Mouse (Mus musculus) megakaryocyte, adult 5-6 weeks (primary cell): ENCODE data around the gene Fth1. TPM values are rescaled to one million over a fixed set of nuclear protein-coding genes. Genes with fewer than 3 reads are reported as not detected.
A peak's percentile ranks its signal among the peaks of the same experiment; 100 is the strongest.

Experiments used
- ATAC-seq: 2 replicates; pipeline ENCODE4 v1.8.0; 2016; ENCODE audit warnings: mild to moderate bottlenecking, inconsistent platforms; ENCODE audit not compliant: poor library complexity, severe bottlenecking
- total RNA-seq, 2 experiments: library from RNA; stranded (forward) in 1 of 2; stranded (reverse) in 1 of 2; fragments of 153-499, 151-499 nt in 1 of 2; fragments of 221-1000, 200-1000 nt in 1 of 2; gene quantifications; 2 replicates each; pipeline versions ENCODE4 v1.2.3 to v1.2.4; 2015 to 2017

Fth1 gene
- total RNA-seq, 2 experiments from 2014 or later: 513 to 1,271 TPM

- peak; percentile 41 for ATAC-seq
Measured at GRCm38 (mm10) chr19:9989171-9989883, 8.9 kb downstream of the Fth1 start.

DNA sequence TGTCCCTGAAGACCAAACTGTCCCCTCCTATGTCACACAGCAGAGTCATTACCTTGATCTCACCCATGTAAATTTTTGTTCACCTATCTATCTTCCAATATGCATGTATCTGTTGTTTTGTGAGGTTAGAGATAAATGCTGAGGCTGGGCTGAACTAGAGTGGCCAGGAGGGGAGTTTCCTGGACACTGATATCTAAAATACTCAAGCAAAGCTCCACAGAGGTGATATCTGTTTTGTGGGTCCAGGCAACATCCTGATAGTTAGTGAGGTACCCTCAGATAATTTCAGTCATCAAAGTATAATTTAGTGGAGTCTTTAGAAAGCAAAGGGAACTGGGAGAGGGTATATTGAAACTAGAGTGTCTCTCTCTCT is 9.5 kb downstream of the Fth1 start:
- ATAC-seq: no peak

- peak; percentile 78 for ATAC-seq
Measured at GRCm38 (mm10) chr19:9991304-9991703, 10.9 kb downstream of the Fth1 start.

DNA sequence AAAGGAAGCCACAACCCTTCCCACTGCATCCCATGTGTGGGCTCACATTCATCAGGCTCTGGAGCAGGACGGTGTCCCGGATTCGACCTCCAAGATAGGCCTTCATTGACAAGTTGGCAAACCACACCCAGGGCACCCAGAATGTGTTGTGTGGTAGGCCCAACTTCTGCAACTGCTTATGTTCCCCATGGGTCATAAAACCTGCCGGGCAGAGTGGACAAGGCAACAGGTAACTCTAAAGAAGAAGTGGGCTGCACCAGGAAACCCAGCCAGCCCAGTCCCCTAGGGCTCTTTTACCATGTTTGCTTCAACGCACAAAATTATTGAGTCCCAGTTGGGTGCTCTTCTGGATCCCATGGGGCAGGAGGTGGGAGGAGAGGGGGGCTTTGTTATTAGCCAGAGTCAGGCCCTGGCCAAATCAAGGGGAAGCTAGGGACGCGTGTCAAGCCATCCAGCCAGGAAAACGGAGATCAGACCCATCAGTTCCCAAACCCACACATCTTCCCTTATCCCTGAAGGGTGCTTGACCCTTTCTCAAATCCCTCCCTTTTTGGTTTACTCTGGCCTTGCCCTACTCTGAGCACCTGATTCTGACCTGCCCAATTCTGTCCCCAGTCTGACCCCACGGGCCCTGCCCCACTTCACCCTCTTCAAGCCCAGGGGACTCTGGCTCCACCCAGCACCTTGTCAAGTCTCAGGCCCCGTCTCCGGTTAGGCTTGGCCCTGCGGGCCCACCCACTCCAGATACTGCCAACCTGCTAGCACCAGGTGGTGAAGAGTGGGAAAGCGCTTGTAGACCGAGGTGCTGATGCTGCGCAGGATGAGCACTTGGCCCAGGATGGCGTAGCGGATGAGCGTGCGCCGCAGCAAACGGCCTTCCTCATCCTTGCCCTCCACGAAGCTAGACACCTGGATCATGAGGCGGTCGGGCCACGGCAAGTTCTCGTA is 11.9 kb downstream of the Fth1 start:
- ATAC-seq: no peak

DNA sequence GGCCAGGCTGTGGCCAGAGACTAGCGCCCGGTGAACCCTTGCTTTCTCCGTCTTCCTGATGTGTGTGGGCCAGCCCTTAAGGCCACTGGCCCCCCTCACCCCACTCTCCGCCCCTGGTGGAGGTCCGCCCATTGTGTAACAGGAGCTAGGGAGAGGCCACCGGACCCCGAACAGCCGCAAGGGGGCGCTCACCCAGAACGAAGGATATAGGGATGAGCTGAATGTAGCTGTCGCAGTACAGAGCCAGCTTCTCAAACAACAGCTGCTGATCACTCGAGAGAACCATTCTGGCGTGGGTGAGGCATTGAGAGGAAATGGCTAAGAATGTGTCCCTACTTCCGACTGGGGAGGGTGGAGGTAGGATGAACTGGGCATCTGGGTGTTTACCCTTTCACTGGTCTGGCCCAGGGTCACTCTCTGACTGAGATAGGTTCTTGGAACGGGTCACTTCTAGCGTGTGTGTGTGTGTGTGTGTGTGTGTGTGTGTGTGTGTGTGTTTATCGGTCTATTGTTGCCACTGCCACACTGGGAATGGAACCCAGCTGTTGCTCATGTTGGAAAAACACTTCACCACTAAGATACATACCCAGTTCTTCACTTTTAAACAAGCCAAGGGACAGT is 12.7 kb downstream of the Fth1 start:
- peak; percentile 75 for ATAC-seq

GRCm38 (mm10) chr19:9997204-9998062 is 17.0 kb downstream of the Fth1 start:
- ATAC-seq: no peak

GRCm38 (mm10) chr19:9998063-9998416 is 17.6 kb downstream of the Fth1 start:
- ATAC-seq: no peak

DNA sequence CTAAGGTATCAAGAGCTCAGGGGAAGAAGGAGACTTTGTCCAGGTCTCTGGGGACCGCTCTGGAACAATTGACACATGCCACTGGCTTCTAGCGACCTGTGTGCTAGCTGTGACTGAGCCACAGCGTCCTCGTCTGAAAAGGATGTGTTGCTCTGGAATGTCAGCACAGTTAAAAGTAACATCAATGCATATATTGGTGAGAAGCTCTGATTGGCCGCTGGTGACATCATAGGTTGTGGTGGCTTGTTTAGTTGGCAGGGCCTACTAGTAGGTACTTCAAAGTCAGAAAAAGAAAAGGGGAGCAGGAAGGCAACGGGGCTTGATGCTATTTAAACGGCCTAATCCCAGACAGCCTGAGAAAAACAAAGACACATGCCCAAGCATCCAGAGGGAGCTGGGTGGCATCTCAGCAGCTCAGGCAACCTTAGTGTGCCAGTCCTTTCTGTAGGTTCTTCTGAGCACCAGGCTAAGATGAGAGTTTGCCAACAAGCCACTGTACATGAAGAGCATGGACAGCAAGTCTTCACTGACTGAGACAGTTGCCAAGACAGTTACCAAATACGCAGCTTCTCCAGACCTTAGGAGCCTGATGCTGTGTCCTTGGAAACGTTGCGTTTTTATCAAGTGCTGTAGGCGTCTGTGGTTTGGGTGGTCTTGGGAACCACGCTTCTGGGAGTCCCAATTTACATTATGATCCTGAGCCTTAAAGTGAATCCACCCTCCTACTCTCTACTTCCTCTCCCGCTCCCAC is 18.5 kb downstream of the Fth1 start:
- no peak for ATAC-seq

DNA sequence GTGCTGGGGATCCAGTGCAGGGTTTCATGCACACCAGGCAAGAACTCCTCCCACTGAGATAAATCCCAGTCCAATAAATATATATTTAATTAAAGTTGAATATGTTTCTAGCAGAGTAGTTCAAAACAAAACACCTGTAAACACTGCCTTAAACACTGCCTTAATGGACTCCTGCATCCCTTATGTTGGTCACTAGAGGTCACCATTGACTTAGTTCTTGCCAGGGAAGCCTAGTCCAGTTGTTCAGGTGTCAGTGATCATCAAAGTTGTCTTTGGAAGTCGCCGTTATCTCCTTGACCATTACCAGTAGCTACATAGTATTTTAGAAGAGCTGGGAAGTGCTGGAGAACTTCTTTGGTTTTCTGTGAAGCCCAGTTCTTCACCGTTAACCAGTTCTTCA is 19.9 kb downstream of the Fth1 start:
- ATAC-seq: peak; percentile 66

GRCm38 (mm10) chr19:10001206-10001969 is 21.0 kb downstream of the Fth1 start, which contains the start of the genes Best1 and Rab3il1:
Gene Best1 (minus strand): TSS chr19:10001633.
Gene Rab3il1 (plus strand): TSS chr19:10001669.
- ATAC-seq: no peak

- ATAC-seq: no peak
Measured at GRCm38 (mm10) chr19:10003696-10004095, 23.3 kb downstream of the Fth1 start.

DNA sequence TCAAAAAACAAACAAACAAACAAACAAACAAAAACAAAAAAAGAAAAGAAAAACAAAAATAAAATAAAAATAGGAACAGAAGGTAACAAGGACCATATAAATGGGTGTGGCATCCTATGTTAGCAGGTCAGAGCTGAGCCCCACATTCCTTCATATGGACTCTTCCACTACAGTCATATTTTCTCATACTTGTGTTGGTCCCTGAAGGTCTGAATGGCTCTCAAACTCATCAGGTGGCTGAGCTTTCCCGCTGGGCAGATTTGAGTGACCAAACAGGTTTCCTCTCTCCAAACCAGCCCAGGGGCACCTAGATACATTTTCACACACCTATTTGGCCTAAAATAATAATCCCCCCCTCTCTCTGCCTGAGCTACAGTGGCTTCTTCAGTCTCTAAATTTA is 31.0 kb downstream of the Fth1 start:
- no peak for ATAC-seq

- no peak for ATAC-seq
Measured at GRCm38 (mm10) chr19:10012827-10013278, 32.5 kb downstream of the Fth1 start.

DNA sequence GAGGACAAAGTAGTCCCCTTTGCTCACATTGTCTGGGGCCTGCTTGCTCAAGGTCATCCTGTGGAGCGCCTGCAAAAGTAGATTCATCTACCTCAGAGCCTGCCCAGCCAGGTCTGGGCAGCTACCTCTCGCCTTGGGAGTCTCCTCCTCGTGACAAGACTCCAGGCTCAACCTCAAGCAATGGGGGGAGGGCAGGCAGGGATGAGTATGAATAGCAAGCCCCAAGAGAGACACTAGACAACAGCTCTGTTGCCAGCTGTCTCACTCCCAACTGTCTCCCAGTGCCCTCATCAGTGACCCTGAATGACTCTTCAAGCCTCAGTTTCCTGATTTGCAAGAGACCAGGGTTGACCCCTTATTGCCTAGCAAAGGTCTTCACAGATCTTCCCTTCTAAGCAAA is 33.0 kb downstream of the Fth1 start:
- no peak for ATAC-seq

DNA sequence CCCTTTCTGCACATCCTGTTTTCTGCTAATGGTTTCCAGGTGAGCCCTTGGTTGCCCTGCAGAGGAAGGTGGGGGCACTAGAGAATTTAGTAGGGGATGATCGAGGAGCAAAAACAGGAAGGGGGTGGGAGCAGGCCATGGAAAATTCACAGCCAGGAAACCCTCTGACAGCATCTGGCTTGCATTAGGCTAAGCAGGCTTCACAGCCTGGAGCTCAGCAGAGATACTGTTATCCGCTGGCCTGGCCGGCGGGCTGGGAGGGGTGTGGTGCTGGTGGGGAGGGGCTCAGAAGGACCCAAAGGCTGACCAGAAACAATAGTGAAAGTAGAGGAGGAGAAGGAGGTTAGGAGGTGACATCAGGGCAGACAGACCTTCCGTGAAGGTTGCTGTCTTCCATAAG is 33.5 kb downstream of the Fth1 start:
- no peak for ATAC-seq

GRCm38 (mm10) chr19:10014824-10015223 is 34.4 kb downstream of the Fth1 start:
- ATAC-seq: peak; percentile 12; the same call in 1 of the 2 replicates

- ATAC-seq: no peak
Measured at GRCm38 (mm10) chr19:10015442-10015841, 35.0 kb downstream of the Fth1 start.

DNA sequence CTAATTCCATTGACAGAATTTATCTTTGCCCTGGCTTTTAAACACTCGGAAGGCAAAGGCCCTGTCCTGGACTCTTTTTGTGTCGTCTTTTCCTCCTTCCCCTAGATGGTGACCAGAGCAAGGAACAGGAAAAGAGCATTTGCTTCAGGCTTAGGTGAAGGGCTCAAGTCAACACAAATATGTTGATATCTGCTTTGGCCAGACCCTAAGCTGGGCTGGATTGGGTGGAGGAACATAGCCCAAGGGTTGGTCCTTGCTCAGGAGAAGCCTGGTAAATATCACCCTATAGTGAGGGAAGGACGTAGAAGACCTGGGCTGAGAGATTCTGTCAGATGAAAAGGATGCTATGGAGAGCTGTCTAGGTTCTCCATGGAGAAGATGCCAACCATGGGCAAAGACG is 35.8 kb downstream of the Fth1 start:
- no peak for ATAC-seq
